Mouse (Mus musculus): ENCODE measurements around the gene Cebpb. TPM values are rescaled to one million over a fixed set of nuclear protein-coding genes. Genes with fewer than 3 reads are reported as not detected.
A peak's percentile ranks its signal among the peaks of the same experiment; 100 is the strongest.

Gene Cebpb
- polyA plus RNA-seq, 1 experiment, result 372 TPM

- Histone ChIP-seq H3K36me3 (replicated peaks; ENCODE audit: low read length) (peaks cover 82% of the 10 kb centered on the region), H3K4me1 (peaks cover 97% of the 10 kb centered on the region), H3K4me3 (replicated peaks) (peak overlapping the region; percentile 23), H3K27me3 (replicated peaks) (no peaks in the 10 kb centered on the region), H3K9me3 (no peaks in the 10 kb centered on the region)
- TF ChIP-seq FLI1 (IDR thresholded peaks at IDR 0.05; ENCODE audit: low read length) (no peak), GATA1 (IDR thresholded peaks at IDR 0.05; ENCODE audit: borderline replicate concordance, low read length) (no peak)
Observed at GRCm38 (mm10) chr2:167654911-167655600, 33.7 kb upstream of the Cebpb start.

GRCm38 (mm10) chr2:167656629-167657478, 31.9 kb upstream of the Cebpb start:
- Histone ChIP-seq H3K36me3 (replicated peaks; ENCODE audit: low read length) (peaks cover 64% of the 10 kb centered on the region), H3K4me1 (peaks cover 95% of the 10 kb centered on the region)

GRCm38 (mm10) chr2:167657973-167658372, 30.7 kb upstream of the Cebpb start:
- Histone ChIP-seq H3K4me3 (replicated peaks) (peak overlapping the region; percentile 96), H3K27me3 (replicated peaks) (no peaks in the 10 kb centered on the region), H3K36me3 (replicated peaks; ENCODE audit: low read length) (peaks cover 53% of the 10 kb centered on the region), H3K4me1 (peaks cover 94% of the 10 kb centered on the region), H3K9me3 (no peaks in the 10 kb centered on the region)
- TF ChIP-seq GATA1 (IDR thresholded peaks at IDR 0.05; ENCODE audit: borderline replicate concordance, low read length) (no peak), FLI1 (IDR thresholded peaks at IDR 0.05; ENCODE audit: low read length) (no peak)

More at GRCm38 (mm10) chr2:167656629-167657478, 31.9 kb upstream of the Cebpb start:
- Histone ChIP-seq H3K27me3 (replicated peaks) (no peaks in the 10 kb centered on the region), H3K9me3 (no peaks in the 10 kb centered on the region), H3K4me3 (replicated peaks) (peak overlapping the region; percentile 92)
- TF ChIP-seq GATA1 (IDR thresholded peaks at IDR 0.05; ENCODE audit: borderline replicate concordance, low read length), result no peak
- TF ChIP-seq FLI1 (IDR thresholded peaks at IDR 0.05; ENCODE audit: low read length), result peak; percentile 42; the same call in 1 of the 2 replicates

GRCm38 (mm10) chr2:167658712-167659111, 30.0 kb upstream of the Cebpb start:
- Histone ChIP-seq H3K4me1 (peaks cover 86% of the 10 kb centered on the region), H3K9me3 (no peaks in the 10 kb centered on the region), H3K36me3 (replicated peaks; ENCODE audit: low read length) (peaks cover 46% of the 10 kb centered on the region), H3K27me3 (replicated peaks) (no peaks in the 10 kb centered on the region), H3K4me3 (replicated peaks) (peak overlapping the region; percentile 96)
- TF ChIP-seq GATA1 (IDR thresholded peaks at IDR 0.05; ENCODE audit: borderline replicate concordance, low read length), result no peak
- no peak for TF ChIP-seq FLI1 (IDR thresholded peaks at IDR 0.05; ENCODE audit: low read length)

GRCm38 (mm10) chr2:167659177-167659846, 29.4 kb upstream of the Cebpb start:
- peaks cover 40% of the 10 kb centered on the region for H3K36me3 ChIP-seq (replicated peaks; ENCODE audit: low read length)
- TF ChIP-seq FLI1 (IDR thresholded peaks at IDR 0.05; ENCODE audit: low read length) (no peak), GATA1 (IDR thresholded peaks at IDR 0.05; ENCODE audit: borderline replicate concordance, low read length) (no peak)
- no peaks in the 10 kb centered on the region for H3K9me3 ChIP-seq
- peak overlapping the region; percentile 96 for H3K4me3 ChIP-seq (replicated peaks)
- no peaks in the 10 kb centered on the region for H3K27me3 ChIP-seq (replicated peaks)
- peaks cover 80% of the 10 kb centered on the region for H3K4me1 ChIP-seq

- peaks cover 32% of the 10 kb centered on the region for H3K36me3 ChIP-seq (replicated peaks; ENCODE audit: low read length)
- TF ChIP-seq GATA1 (IDR thresholded peaks at IDR 0.05; ENCODE audit: borderline replicate concordance, low read length), result no peak
- TF ChIP-seq FLI1 (IDR thresholded peaks at IDR 0.05; ENCODE audit: low read length), result no peak
Observed at GRCm38 (mm10) chr2:167659847-167660610, 28.7 kb upstream of the Cebpb start.

GRCm38 (mm10) chr2:167660611-167660971, 28.1 kb upstream of the Cebpb start:
- peaks cover 67% of the 10 kb centered on the region for H3K4me1 ChIP-seq

More at GRCm38 (mm10) chr2:167659847-167660610, 28.7 kb upstream of the Cebpb start:
- Histone ChIP-seq H3K4me3 (replicated peaks) (peak overlapping the region; percentile 96), H3K27me3 (replicated peaks) (peaks cover 2% of the 10 kb centered on the region), H3K4me1 (peaks cover 73% of the 10 kb centered on the region), H3K9me3 (no peaks in the 10 kb centered on the region; the same call in 1 of the 2 replicates)

GRCm38 (mm10) chr2:167661270-167662203, 27.2 kb upstream of the Cebpb start, which contains the start of gene Gm20431:
Gene Gm20431 (minus strand): TSS chr2:167661496.
- H3K4me3 ChIP-seq (replicated peaks), result peak within 1 kb of the TSS; percentile 99
- H3K9me3 ChIP-seq, result no peaks in the 10 kb centered on the region; the same call in 1 of the 2 replicates
- H3K4me1 ChIP-seq, result peaks cover 58% of the 10 kb centered on the region
- H3K36me3 ChIP-seq (replicated peaks; ENCODE audit: low read length), result peaks cover 26% of the 10 kb centered on the region
- H3K27me3 ChIP-seq (replicated peaks), result peaks cover 5% of the 10 kb centered on the region
- TF ChIP-seq GATA1 (IDR thresholded peaks at IDR 0.05; ENCODE audit: borderline replicate concordance, low read length), result no peak
- TF ChIP-seq FLI1 (IDR thresholded peaks at IDR 0.05; ENCODE audit: low read length), result no peak

More at GRCm38 (mm10) chr2:167660611-167660971, 28.1 kb upstream of the Cebpb start:
- TF ChIP-seq FLI1 (IDR thresholded peaks at IDR 0.05; ENCODE audit: low read length) (no peak), GATA1 (IDR thresholded peaks at IDR 0.05; ENCODE audit: borderline replicate concordance, low read length) (no peak)
- Histone ChIP-seq H3K27me3 (replicated peaks) (peaks cover 2% of the 10 kb centered on the region), H3K36me3 (replicated peaks; ENCODE audit: low read length) (peaks cover 28% of the 10 kb centered on the region), H3K9me3 (no peaks in the 10 kb centered on the region; the same call in 1 of the 2 replicates), H3K4me3 (replicated peaks) (peak overlapping the region; percentile 96)
